Mouse (Mus musculus) kidney, postnatal 4 days (tissue): Measurements from ENCODE around the gene Cyren.

Experiments
- DNase-seq, 2 experiments: peaks; one replicate each; pipeline ENCODE4 v3.0.0; 2021; ENCODE audit warnings: mixed read lengths in 2 of 2

Cyren gene

GRCm38 (mm10) chr6:34877509-34878321, at the start of gene Cyren:
TSS of gene Cyren (minus strand) at chr6:34878060.
- DNase-seq = peak; percentile 93 to 97

DNA sequence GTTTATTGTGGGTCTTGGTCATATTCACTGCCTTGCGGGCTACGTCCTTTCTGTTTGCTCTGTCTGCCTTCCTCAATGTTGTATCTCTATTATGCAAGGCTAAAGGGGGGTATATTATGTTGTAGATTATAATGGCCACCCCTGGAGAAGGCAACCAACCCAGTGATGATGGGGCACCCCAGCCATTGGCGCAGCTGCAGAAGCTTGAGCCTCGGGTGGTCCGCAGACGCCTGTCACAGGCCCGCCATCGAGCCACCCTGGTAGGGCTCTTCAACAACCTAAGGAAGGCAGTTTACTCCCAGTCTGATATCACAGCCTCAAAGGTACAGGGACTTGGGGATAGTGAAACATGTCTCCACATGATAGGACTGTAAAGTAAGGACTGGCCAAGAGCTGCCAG, 49.7 kb upstream of the Cyren start:
- no peak for DNase-seq

DNA sequence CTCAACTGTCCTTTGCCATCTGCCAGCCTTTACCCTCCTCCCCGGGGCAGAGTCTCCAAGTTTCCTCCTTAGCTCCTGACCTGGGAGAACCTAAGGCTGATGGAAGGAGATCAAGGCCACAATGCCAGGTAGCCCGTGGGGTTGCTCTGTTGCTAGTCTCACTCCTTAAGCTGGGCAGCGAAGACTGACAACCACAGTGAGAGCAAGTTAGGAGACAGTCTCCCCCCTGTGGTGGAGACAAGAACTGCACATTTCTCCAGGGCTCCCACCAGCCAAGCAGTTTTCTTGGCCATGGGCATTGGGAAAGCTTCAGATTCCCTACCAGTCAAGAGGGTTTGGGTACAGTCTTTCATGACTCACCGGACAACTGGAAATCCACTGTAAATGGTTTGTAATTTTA, 49.3 kb upstream of the Cyren start:
- DNase-seq = peak; percentile 82 to 84

DNA sequence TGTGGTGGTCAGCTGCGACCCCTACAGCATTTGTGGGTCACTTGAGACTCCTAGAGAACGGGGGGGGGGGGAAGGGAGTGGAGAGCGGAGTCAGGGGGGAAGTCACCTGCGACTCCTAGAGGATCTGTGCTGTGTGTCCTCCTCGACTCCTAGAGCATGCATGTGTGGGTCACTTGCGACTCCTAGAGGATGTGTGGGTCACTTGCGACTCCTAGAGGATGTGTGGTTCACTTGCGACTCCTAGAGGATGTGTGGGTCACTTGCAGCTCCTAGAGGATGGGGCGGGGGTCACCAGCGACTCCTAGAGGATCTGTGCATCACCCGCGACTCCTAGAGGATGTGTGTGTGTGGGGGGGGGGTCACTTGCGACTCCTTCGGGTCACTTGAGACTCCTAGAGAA, 44.1 kb upstream of the Cyren start:
- peak; percentile 67 to 78 for DNase-seq

- DNase-seq = no peak
Observed at GRCm38 (mm10) chr6:34920631-34921030, 42.8 kb upstream of the Cyren start.

- DNase-seq = no peak
Observed at GRCm38 (mm10) chr6:34919956-34920355, 42.1 kb upstream of the Cyren start, which contains the start of gene Stra8. TSS of gene Stra8 (plus strand) at chr6:34920163.

- DNase-seq = no peak
Observed at GRCm38 (mm10) chr6:34919146-34919545, 41.3 kb upstream of the Cyren start.

GRCm38 (mm10) chr6:34914462-34914861, 36.6 kb upstream of the Cyren start:
- no peak for DNase-seq

- no peak for DNase-seq
Observed at GRCm38 (mm10) chr6:34913341-34914040, 35.6 kb upstream of the Cyren start.

DNA sequence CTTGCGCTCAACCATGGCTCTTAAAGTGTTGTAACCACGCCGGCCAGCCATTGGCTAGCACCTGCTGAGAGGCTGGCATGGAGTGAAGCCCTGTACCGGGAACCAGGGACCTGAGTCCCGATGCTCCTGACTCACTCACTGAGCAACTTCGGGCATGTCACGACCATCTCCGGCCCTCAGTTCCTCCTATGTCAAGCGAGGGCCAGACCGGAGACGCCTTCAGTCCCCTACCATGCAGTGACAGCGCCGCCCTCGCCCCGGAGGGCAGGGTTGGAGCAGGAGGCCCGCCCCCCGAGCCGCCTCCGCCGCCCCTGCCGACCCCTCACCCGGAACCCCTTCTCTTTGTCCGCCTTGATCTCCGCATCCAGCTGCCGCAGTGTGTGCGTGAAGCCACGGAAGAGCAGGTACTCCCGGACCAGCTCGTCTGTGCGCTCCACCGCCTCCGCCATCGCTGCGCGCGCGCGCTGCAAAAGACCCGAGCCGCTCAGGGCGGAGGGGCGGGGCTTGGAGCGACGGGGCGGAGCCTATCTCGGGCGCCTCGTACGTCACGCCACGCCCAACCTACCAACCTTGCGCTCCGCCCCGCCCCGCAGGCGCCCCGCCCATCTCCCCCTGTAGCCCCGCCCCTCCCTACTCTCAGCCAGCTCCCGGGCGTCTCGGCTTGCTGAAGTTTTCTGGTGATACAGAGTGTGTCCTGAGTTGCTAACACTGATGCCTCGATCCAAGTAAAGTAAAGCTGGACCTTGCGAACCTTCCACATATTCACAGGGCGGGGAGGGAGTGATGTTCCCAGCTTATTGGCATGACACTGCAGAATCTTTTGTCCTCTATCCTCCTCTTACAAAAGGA, 32.7 kb upstream of the Cyren start, which contains the start of gene Wdr91:
Wdr91 (minus strand) TSS at position 506 of the 849 bp plus-strand sequence.
- peak; percentile 98 to 99 for DNase-seq

DNA sequence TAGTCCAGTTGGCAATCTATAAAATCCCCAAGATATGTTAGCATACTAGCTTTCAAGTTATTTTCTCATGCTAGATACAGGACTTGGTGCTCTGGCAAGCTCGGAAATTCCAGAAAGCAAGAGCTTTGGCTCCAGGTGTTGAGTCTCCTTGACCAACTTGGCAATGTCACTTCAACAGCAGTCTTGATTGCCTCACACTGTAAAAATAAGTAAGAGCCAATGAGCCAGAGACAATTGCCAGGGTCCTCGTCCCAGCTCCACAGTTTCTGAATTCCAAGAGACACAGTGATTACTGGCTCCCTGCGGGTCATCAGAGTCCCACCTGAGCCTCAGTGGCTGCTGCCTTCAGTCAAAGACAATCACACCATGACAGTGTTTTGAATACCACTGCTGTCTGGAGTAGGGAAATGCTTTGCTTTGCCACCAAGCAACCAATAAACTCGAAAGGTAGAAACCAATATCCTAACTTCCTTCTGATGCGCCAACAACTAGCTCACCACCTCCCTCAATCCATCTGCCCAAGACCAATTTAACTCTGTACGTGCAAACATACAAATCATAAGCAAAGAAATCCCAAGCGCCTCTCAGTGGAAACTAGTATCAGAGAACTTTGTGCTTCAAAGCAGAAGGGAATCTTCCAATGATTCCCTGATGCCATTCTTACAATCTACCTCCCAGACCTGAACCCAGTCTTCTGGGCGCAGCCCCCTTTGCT, 31.9 kb upstream of the Cyren start:
- no peak for DNase-seq

GRCm38 (mm10) chr6:34907696-34908260, 29.9 kb upstream of the Cyren start:
- DNase-seq = no peak

DNA sequence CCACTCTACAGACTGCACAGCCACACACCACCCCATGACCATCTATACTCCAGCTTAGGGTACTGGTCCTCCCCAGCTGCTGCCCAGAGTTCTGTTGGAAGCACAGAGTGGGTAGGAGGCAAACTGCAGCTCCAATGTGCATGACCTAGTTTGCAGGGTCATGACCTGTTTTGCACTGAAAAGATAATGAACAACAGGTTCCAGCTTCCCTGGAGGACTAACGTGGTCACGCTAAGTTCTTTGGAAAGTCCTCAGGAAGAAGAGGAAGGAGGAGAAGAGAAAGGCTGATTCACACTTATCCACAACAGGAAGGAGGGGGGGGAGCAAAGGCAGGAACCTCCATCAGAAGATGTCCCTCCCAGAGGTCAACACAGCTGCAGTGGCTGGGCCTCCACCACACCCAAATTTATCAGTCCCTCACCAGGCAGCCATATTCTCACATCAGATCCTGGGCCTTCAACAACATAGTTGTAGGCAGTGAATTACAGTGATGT, 29.3 kb upstream of the Cyren start:
- DNase-seq = no peak

DNA sequence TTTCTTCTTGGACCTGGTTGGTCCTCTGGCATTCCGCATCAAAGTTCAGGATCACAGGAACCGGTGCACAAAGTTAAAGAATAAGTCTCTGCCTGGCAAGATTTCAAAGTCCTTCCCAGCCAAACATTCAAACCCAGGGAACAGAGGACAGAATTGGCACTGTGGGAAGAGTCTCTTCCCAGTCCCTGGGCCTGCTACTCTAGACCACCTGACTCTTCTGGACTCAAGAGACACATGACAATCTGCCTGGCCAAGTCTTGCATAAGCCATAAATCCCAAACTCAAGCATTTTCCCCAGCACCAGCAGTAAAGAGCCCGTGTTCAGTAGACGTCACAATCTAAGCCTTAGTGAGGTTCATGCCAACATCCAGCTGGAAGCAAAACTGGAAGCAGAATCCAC, 28.8 kb upstream of the Cyren start:
- DNase-seq = no peak

GRCm38 (mm10) chr6:34906125-34906524, 28.3 kb upstream of the Cyren start:
- no peak for DNase-seq

- no peak for DNase-seq
Observed at GRCm38 (mm10) chr6:34904361-34904760, 26.5 kb upstream of the Cyren start.

- no peak for DNase-seq
Observed at GRCm38 (mm10) chr6:34903851-34904250, 26.0 kb upstream of the Cyren start.

- DNase-seq = peak in 1 of 2 experiments; percentile 50
Observed at GRCm38 (mm10) chr6:34903441-34903840, 25.6 kb upstream of the Cyren start.

- no peak for DNase-seq
Observed at GRCm38 (mm10) chr6:34902578-34902977, 24.7 kb upstream of the Cyren start.

- no peak for DNase-seq
Observed at GRCm38 (mm10) chr6:34901911-34902444, 24.1 kb upstream of the Cyren start.

GRCm38 (mm10) chr6:34900990-34901389, 23.1 kb upstream of the Cyren start:
- DNase-seq = no peak

DNA sequence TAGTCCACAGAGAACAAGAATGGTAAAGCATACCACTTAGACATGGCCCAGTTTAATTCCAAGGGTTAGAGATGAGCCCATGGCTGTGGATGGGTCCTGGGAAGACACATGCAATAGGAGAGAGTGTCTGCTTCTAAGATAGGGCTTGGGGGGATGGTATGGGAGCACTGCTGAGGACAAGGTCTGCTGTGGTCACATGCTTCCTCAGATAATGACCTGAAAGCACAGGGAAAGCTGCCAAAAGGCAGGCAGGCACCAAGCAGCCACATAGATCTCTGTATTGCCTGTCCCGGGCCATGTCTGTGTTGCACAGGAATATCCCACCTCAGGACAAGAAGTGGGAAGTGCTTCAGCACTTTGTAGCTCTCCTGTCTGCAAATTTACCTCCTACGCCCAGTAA, 21.3 kb upstream of the Cyren start:
- no peak for DNase-seq
